Mouse (Mus musculus): ENCODE data around the gene Opa1. TPM values are rescaled to one million over a fixed set of nuclear protein-coding genes. Genes with fewer than 3 reads are reported as not detected.

The Opa1 gene
- total RNA-seq, 1 experiment from 2014 or later = 58.0 TPM

DNA sequence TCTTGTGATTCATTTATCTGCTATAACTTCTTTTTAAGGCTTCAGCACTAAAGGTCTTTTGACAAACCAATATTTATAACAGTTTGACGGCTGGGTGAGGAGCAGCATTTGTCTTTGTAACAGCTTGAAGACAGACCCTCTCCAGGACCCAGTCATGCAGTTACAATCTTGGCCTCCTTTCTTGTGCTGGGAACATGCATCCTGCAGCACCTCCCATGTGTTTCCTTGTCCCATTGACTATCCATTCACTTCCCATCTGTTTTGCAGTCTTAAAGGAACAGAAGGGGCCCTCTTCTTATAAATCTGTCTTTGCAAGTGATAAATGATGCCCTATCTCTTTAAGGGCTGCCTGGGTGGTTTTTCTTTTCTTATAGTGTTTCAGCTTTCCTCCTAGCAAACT lies 63.2 kb downstream of the Opa1 start:
- no peak for ATAC-seq (ENCODE audit: extremely low read depth, insufficient number of reproducible peaks, low FRiP score, poor library complexity, severe bottlenecking)

DNA sequence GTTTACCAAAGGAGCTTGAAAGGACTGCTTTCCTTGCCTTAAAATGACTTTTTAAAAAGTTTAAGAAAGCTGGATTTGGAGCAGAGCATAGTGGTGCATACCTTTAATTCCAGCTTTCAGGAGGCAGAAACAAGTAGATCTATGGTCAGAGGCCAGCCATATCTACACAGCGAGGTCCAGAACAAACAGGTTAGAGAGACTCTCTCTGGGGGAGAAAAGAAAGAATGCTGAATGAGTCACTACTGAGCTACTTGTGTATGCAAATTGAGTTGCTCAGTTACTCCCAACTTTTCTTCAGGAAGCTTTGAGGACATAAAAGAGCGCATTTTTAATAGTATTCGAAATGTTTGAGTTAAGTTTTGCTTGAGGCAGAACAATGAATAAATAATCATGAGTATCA lies 65.7 kb downstream of the Opa1 start:
- ATAC-seq (ENCODE audit: extremely low read depth, insufficient number of reproducible peaks, low FRiP score, poor library complexity, severe bottlenecking) = no peak

GRCm38 (mm10) chr16:29646202-29646601 lies 67.1 kb downstream of the Opa1 start:
- no peak for ATAC-seq (ENCODE audit: extremely low read depth, insufficient number of reproducible peaks, low FRiP score, poor library complexity, severe bottlenecking)

GRCm38 (mm10) chr16:29656187-29656825 lies 77.2 kb downstream of the Opa1 start:
- ATAC-seq (ENCODE audit: extremely low read depth, insufficient number of reproducible peaks, low FRiP score, poor library complexity, severe bottlenecking) = no peak

DNA sequence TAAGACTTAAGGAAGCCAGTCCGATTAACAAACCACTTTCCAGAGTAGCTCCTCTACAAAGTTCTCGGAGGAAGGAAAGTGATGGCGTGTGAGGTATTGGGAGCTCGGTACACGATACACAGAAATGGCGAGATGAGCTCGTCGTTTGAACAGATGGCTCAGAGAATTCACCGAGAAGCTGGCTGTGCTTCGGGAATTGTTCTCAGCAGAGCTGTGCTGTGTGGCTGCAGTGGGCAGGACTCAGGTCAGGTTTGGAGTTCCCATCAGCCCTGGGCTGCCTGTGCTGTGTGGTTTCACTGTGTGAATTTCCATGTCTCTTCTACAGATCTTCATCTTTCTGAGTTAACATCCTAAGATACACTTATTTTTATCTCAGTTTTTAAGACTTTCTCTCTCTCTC lies 77.8 kb downstream of the Opa1 start:
- no peak for ATAC-seq (ENCODE audit: extremely low read depth, insufficient number of reproducible peaks, low FRiP score, poor library complexity, severe bottlenecking)

DNA sequence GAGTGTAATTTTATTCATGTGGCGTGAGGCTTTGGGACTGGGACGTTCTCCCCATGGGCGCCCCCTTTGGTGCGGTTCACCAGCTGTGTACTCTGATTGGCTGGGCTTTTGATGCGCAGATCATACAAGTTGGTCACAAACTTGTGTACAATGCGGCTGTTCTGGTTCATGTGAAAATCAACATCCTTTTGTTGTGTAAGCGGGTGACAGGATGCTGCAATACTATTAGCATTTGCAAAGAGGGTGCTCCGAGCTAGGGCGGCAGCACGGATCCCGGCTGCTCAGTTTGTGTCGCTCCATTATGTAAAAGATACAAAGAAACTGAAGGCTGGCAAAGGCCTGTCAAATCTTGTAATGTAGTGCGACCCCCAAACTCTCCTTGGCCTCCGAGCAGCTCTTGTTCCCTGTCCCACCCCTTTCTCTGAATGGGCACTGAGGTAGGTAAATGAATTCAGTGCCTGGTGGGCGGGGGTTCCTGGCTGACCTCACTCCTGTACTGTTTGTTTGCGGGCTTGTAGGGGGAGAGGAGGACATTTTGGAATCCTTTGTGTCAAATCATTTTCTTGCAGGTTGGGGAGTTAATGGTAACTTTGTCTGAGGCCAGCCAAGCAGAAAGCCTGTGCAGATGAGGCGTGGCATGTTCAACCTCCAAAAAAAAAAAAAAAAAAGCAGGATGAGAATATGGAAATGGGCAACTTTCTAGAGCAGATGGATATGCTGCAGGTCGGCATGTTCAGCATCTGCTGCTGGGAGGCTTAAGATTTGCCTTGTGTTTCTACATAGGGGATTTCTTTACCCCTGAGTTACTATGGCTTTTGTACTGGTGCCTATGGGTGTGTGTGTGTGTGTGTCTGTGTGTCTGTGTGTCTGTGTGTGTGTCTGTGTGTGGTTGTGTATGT lies 78.8 kb downstream of the Opa1 start:
- ATAC-seq (ENCODE audit: extremely low read depth, insufficient number of reproducible peaks, low FRiP score, poor library complexity, severe bottlenecking) = no peak

GRCm38 (mm10) chr16:29659101-29659810 lies 80.1 kb downstream of the Opa1 start:
- ATAC-seq (ENCODE audit: extremely low read depth, insufficient number of reproducible peaks, low FRiP score, poor library complexity, severe bottlenecking) = no peak

GRCm38 (mm10) chr16:29663042-29663758 lies 84.1 kb downstream of the Opa1 start:
- ATAC-seq (ENCODE audit: extremely low read depth, insufficient number of reproducible peaks, low FRiP score, poor library complexity, severe bottlenecking) = no peak

GRCm38 (mm10) chr16:29664392-29664791 lies 85.3 kb downstream of the Opa1 start:
- ATAC-seq (ENCODE audit: extremely low read depth, insufficient number of reproducible peaks, low FRiP score, poor library complexity, severe bottlenecking) = no peak

DNA sequence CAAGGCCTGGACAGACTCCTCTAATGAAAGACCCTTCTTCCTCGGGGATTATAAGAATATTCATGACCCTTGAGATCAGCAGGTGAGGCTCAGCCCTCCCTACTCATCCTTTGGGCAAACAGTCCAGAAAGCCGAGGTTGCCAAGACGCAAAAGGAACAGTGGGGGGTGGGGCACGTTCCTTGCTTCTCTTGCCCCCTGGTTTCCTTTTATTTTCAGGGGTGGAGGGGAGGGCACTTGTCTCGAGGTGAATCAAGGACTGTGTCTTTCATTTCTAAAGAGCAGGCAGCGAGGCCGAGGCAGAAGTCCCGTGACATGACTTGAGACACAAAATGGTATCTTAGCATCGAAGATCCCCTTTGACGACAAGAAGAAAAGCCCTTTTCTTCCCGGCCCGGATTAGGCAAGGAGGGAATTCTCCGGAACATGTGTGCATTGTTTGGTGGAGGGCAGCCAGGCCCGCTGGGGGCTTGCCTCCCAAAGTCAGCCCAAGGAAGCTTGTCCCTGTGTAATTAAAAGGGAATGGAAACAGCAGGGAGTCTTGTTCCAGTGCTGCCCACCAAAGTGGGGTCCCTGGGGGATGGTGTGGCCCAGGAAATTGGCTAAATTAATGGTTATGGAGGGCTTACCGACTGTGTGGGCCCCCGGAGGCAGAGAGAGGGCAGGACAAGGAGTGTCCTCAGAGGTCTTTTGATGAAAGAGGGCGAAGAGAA lies 88.0 kb downstream of the Opa1 start:
- no peak for ATAC-seq (ENCODE audit: extremely low read depth, insufficient number of reproducible peaks, low FRiP score, poor library complexity, severe bottlenecking)

DNA sequence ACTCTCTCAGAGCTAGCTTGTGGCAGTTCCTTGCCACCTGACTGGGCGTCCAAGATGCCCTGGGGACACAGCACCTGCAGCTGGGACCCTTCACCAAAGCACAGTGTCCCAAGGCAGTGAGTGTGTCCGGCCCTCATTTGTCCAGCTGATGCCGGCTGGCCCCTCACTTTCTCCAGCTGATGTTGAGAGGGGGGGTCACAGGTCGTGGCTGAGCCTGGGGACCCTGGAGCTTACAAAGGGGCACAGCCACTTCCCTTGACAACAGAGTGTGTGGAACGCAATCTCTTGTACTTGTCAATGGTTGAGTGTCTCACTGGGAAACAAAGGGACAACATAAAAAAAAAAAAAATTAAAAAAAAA lies 88.5 kb downstream of the Opa1 start:
- no peak for ATAC-seq (ENCODE audit: extremely low read depth, insufficient number of reproducible peaks, low FRiP score, poor library complexity, severe bottlenecking)

DNA sequence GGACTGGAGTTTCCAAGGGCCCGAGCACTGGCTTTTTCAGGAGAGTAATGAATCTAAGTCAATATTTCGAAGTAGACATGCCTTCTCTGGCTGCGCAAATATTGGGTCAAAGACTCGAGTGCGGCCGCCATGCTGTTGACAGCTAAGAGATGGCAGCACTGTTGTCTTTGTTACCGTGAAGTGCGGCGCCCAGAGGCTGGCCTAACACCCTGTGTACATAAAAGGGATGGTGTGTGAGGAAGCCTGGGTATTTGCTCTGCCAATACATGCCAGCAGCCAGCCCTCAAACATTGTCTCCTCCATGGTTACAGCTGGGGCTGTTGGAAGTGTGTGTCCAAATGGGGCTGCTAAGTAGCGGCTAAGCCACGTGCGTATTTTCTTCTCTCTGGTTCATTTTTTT lies 89.3 kb downstream of the Opa1 start:
- no peak for ATAC-seq (ENCODE audit: extremely low read depth, insufficient number of reproducible peaks, low FRiP score, poor library complexity, severe bottlenecking)

DNA sequence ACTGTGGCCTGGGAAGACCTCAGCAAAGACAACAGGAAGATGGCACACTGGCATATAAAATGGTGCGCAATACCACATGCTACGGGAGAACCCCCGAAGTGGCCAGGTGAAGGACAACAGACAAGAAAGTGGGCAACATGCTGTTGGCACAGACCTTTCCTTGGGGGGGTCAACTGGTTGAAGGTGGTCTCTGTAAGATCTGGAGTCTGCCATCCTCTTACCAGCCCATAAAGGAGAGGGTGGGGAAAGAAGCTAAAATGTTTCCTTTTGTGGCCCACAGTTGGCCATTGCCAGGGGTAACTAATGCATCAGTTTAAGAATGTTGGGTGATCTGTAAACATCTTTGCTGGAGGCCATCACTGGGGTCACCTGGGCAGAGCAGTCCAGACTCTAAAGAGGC lies 91.7 kb downstream of the Opa1 start:
- ATAC-seq (ENCODE audit: extremely low read depth, insufficient number of reproducible peaks, low FRiP score, poor library complexity, severe bottlenecking) = no peak

GRCm38 (mm10) chr16:29673230-29673629 lies 94.1 kb downstream of the Opa1 start:
- ATAC-seq (ENCODE audit: extremely low read depth, insufficient number of reproducible peaks, low FRiP score, poor library complexity, severe bottlenecking) = no peak

- no peak for ATAC-seq (ENCODE audit: extremely low read depth, insufficient number of reproducible peaks, low FRiP score, poor library complexity, severe bottlenecking)
These were observed 100.5 kb downstream of the Opa1 start for GRCm38 (mm10) chr16:29679607-29680006.

- ATAC-seq (ENCODE audit: extremely low read depth, insufficient number of reproducible peaks, low FRiP score, poor library complexity, severe bottlenecking) = no peak
These were observed 101.5 kb downstream of the Opa1 start for GRCm38 (mm10) chr16:29680548-29681175.

DNA sequence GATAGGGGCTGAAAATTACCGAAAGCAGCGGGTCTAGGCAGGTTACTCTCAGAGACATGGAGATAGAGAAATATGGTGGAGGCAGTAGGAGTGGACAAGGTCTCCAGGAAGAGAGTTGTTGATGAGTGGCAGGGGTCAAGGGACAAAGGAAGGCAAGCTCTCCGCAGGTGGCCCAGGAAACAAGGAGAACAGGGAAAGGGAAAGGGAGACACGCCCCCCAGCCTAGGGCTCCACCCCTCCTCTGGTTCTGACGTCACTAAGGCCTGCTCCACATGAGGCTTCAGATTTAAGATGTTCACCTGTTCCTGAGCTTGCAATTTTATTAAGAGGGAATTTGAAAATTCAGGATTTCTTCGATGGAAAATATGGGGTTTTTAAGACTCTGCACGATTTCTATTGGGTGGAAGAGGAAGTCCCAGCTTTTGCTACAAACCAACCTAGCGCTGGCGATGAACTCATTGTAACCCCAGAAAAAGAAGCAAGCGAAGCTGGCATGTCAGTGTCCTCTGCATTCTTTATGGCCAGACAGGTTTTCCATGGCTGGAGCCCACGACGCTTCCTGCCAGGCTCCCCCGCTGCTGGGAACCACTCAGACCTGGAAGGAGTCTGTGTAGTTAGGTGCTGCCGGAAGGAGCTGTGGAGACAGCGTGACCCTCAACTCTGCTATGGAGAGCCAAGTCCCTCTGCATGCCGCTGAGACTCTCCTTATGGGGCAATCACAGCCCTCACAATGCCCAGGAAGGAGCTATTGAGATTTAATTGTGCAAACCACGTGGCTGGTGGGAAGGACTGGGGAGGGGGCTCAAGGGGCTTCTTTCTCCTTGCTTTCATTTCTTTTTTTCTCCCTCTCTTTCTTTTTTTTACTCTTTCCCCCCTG lies 103.7 kb downstream of the Opa1 start:
- ATAC-seq (ENCODE audit: extremely low read depth, insufficient number of reproducible peaks, low FRiP score, poor library complexity, severe bottlenecking) = no peak
